Mouse (Mus musculus) brain, embryonic 14.5 days (tissue): Measurements from ENCODE around the gene Mef2b. TPM values are rescaled to one million over a fixed set of nuclear protein-coding genes. Genes with fewer than 3 reads are reported as not detected.

Source experiments
- DNase-seq: peaks from one replicate; pipeline ENCODE4 v3.0.0-alpha.2; 2011; ENCODE audit warnings: low read depth
- CTCF ChIP-seq: fragments of 200-500 bp; IDR thresholded peaks from 2 replicates; pipeline ENCODE4 v1.5.1; 2012; ENCODE audit warnings: inconsistent platforms, mild to moderate bottlenecking, moderate library complexity, borderline replicate concordance; ENCODE audit not compliant: insufficient read depth, insufficient read length; ENCODE audit errors: extremely low read depth
- POLR2A ChIP-seq: fragments of 200-500 bp; IDR thresholded peaks from 2 replicates; pipeline ENCODE4 v1.6.1; 2012; ENCODE audit warnings: mild to moderate bottlenecking, inconsistent platforms, borderline replicate concordance; ENCODE audit not compliant: poor library complexity, insufficient read depth, insufficient read length, severe bottlenecking; ENCODE audit errors: extremely low read depth
- polyA plus RNA-seq: library from polyadenylated mRNA; depleted of rRNA; stranded (reverse); fragments of >200 nt; gene quantifications from 2 replicates; pipeline ENCODE4 v1.2.3, GENCODE M21; 2012

The Mef2b gene
- polyA plus RNA-seq, 1 experiment: 0.22 TPM

DNA sequence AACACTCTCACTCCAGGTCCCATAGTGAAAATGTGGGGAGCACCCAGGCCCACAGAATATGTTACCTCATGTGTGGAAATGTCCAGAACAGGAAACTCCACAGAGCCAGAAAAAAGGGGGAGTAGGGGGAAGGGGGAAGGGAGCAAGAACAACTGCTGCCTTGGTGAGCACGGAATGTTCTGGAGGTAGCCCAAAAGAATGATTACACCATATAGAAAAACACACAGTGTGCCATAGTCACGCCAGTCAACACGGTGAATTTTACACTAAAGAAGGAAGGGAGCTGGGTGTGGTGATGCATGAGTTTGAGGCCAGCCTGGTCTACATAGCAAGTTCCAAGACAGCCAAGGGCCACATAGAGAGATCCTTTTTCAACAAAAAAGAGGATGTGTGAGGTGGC lies 23.8 kb downstream of the Mef2b start:
- TF ChIP-seq CTCF (no peak), POLR2A (no peak)
- no peak for DNase-seq

GRCm38 (mm10) chr8:70166504-70167110 lies 27.1 kb downstream of the Mef2b start:
- peak; percentile 72 for DNase-seq
- no peak for TF ChIP-seq POLR2A
- TF ChIP-seq CTCF: peak; percentile 96

DNA sequence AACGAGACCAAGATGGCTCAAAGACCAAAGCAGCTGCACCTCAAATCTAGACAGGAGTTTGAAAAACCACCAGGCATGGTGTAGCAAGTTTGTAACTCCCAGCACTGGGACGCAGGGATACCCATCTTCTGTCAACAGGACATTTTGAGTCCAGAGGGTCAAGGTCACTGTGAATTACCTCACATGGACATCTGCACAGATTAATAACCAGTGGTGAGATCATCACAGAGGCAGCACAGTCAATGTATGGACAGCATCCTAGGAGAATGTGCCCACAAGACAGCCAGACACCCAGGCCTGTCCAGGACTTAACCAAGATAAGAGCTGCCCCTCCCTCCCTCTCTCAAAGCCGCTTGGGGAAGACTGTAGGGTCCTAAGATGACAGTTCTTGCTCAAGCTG lies 30.6 kb downstream of the Mef2b start:
- TF ChIP-seq CTCF (no peak), POLR2A (no peak)
- no peak for DNase-seq

- DNase-seq: no peak
- TF ChIP-seq CTCF (no peak), POLR2A (no peak)
Observed at GRCm38 (mm10) chr8:70170748-70171147, 31.2 kb downstream of the Mef2b start.

GRCm38 (mm10) chr8:70171240-70171639 lies 31.7 kb downstream of the Mef2b start:
- no peak for DNase-seq
- TF ChIP-seq CTCF (no peak), POLR2A (no peak)

DNA sequence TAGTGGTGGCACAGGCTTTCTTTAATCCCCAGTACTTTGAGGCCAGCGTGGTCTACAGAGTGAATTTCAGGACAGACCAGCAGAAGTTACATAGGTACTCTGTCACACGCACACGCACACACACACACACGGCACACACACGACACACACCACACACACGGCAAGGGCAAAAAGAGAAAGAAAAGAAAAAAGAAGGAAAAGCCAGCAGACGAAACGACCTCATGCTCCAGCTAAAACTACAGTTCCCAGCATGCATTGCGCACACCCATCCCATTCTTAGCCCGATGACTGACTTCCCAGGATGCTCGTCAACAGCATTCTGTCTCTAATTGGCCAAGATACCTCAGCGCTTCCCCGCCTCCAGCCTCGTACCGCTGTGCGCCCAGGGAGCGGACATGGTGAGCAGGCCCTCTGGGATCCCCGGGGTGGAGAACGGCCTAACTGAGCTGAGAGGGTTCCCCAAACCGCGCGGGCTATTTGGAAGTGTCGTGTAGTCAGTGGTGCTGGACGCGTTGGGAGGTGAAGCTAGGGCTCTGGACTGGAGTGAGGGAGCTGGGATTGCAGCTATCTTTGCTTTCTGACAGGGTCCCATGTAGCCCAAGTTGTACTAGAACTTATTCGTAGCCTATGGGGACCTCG lies 32.7 kb downstream of the Mef2b start, which contains the start of gene Tmem161a:
Gene Tmem161a, plus strand, starts transcription at position 314 of the 639 bp plus-strand sequence.
- TF ChIP-seq POLR2A: peak; percentile 53; the same call in 1 of the 2 replicates
- TF ChIP-seq CTCF: no peak

GRCm38 (mm10) chr8:70173320-70173719 lies 33.8 kb downstream of the Mef2b start:
- no peak for DNase-seq
- TF ChIP-seq CTCF: no peak
- TF ChIP-seq POLR2A: no peak

More for the DNA sequence above, 32.7 kb downstream of the Mef2b start, which contains the start of gene Tmem161a:
- peak; percentile 98 for DNase-seq

DNA sequence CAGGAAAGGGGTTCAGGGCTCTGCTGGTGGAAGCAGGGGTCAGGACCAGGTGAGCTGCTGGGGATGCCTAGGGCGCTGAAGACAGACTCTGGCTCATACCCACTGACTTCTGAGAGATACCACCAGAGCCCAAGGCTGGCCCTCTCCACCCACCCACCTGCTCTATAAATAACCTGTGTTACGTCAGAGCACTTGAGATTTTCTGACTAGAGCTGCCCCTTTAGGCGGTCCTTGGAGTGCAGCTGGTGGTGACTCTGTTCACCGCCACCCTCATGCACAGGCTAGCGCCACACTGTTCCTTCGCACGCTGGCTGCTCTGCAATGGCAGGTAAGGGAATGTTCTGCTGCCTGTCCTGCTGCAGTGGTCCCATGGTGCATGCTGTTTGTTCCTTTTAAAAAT lies 34.6 kb downstream of the Mef2b start:
- no peak for TF ChIP-seq POLR2A
- TF ChIP-seq CTCF: no peak
- DNase-seq: no peak

DNA sequence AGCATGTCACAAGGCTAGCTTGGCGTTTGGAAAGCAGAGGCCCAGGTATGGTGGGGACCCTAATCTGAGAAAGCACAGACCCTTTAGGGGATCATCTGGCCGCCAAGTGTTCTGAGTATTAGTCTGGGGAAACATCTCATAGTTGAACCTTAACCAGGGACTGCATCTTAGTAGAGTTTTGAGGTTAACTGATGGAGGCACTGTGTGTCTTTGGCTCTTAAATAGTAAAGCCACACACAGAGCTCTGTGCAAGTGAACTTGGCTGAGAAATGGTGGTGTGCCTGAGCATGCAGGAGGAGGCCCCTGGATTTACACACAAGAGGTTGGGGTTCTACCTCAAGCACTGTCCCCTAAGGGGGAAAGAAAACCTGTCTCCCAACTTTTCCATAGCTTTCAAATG lies 38.7 kb downstream of the Mef2b start:
- DNase-seq: no peak
- TF ChIP-seq CTCF: no peak
- TF ChIP-seq POLR2A: no peak

- DNase-seq: peak; percentile 16
- TF ChIP-seq POLR2A: no peak
- TF ChIP-seq CTCF: peak; percentile 29; the same call in 1 of the 2 replicates
Observed at GRCm38 (mm10) chr8:70179082-70179481, 39.6 kb downstream of the Mef2b start.

GRCm38 (mm10) chr8:70181212-70181902 lies 41.8 kb downstream of the Mef2b start:
- DNase-seq: no peak

More at GRCm38 (mm10) chr8:70181212-70181902, 41.8 kb downstream of the Mef2b start:
- no peak for TF ChIP-seq POLR2A
- no peak for TF ChIP-seq CTCF
